Mouse (Mus musculus) heart, embryonic 16.5 days (tissue): Measurements from ENCODE around the gene Pax8. TPM values are rescaled to one million over a fixed set of nuclear protein-coding genes. Genes with fewer than 3 reads are reported as not detected.

ENCODE experiments used
- ATAC-seq: fragments of 200-750 bp; cut with Nextera tagmentation; replicated peaks from 2 replicates; pipeline ENCODE4 v1.8.0; 2017; ENCODE audit warnings: moderate number of reproducible peaks; ENCODE audit not compliant: insufficient read depth, low FRiP score; ENCODE audit errors: extremely low read depth
- H3K27ac ChIP-seq: fragments of 300-500 bp; sonication (generic); 2 replicates; pipeline ENCODE4 v1.5.1; 2014; ENCODE audit warnings: mild to moderate bottlenecking, low read length, control low read depth, moderate library complexity
- H3K27me3 ChIP-seq: fragments of 300-500 bp; sonication (generic); 2 replicates; pipeline ENCODE4 v1.6.1; 2014; ENCODE audit warnings: low read length, mixed read lengths; ENCODE audit not compliant: control insufficient read depth, insufficient read depth
- H3K36me3 ChIP-seq: fragments of 300-500 bp; sonication (generic); 2 replicates; pipeline ENCODE4 v1.6.1; 2014; ENCODE audit not compliant: control insufficient read depth, insufficient read depth
- H3K4me1 ChIP-seq: fragments of 300-500 bp; sonication (generic); 2 replicates; pipeline ENCODE4 v1.6.1; 2014; ENCODE audit warnings: low read length, mixed read lengths; ENCODE audit not compliant: control insufficient read depth, insufficient read depth
- H3K4me2 ChIP-seq: fragments of 300-500 bp; sonication (generic); 2 replicates; pipeline ENCODE4 v1.6.1; 2014; ENCODE audit warnings: low read depth, mild to moderate bottlenecking, control low read depth, low read length
- H3K4me3 ChIP-seq: fragments of 300-500 bp; sonication (generic); 2 replicates; pipeline ENCODE4 v1.5.1; 2014; ENCODE audit warnings: mild to moderate bottlenecking, control low read depth, low read length
- H3K9ac ChIP-seq: fragments of 300-500 bp; sonication (generic); 2 replicates; pipeline ENCODE4 v1.6.1; 2014; ENCODE audit warnings: low read length, control low read depth
- H3K9me3 ChIP-seq: fragments of 300-500 bp; sonication (generic); replicated peaks from 2 replicates; pipeline ENCODE4 v1.6.1; 2016; ENCODE audit warnings: low read length; ENCODE audit not compliant: control insufficient read depth
- WGBS: fragments of 180-500 bp; shearing (Covaris S2); extraction: QIAGEN DNeasy Blood & Tissue Kit; methylation state at CpG from one replicate; pipeline ENCODE4 v1.1.7; 2014; 5-methylcytosine and 5-hydroxymethylcytosine counted together
- polyA plus RNA-seq: library from polyadenylated mRNA; unstranded; fragments of >200 nt; fragmentation: Nextera tagmentation; extraction: Ambion mirVana; gene quantifications from 2 replicates; pipeline ENCODE4 v1.2.1, GENCODE M21; 2015

Gene Pax8
- polyA plus RNA-seq, 1 experiment from 2014 or later: not detected

DNA sequence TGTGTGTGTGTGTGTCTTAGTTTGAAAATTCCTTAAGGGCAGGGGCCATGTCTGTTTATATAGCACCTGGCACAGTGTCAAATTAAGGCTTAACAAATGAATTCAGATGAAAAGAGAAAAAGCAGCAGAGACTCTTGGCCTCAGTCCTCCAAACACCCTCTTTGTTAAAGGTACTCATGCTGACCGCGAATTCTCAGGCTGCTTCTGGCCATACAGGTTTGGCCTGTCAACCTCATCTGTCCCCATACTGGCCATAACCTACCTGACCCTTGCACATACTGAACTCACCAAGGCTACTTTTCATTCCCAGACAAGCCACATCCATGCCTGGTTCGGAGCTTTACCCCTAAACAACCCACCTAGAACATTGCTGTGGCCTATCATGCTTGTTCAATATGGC lies 62.2 kb downstream of the Pax8 start:
- Histone ChIP-seq H3K9ac (no peak overlapping the region), H3K36me3 (no peaks in the 10 kb centered on the region), H3K4me2 (no peak overlapping the region), H3K4me3 (no peak overlapping the region), H3K27me3 (no peaks in the 10 kb centered on the region), H3K27ac (no peak overlapping the region), H3K4me1 (peaks cover 4% of the 10 kb centered on the region; the same call in 1 of the 2 replicates), H3K9me3 (no peaks in the 10 kb centered on the region)
- no peak for ATAC-seq
- 82% methylated on average over 3 of the region's 3 CpGs for WGBS

DNA sequence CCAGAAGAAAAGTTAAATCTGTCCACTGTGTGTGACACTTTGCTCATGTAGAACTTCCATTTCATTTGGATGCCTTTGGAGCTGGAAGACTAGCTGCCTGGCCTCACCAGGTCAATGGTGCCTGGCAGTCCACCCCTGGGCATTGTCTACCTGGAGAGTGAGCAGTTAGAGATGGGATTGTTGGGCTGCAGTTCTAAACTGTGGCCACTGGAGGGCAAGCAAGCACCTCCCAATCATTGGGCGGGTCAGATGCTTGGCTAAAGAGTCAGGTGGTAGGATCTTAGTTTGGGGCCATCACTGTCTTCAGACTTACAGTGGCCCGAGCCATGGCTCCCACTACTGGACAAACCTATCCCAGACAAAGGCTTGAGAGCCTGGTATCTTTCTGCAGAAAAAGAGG lies 66.2 kb downstream of the Pax8 start:
- WGBS: 9% methylated on average over 2 of the region's 2 CpGs
- 0 out of 2 replicates have a peak, but pooled peaks have one; percentile 10 for ATAC-seq
- Histone ChIP-seq H3K9ac (no peak overlapping the region), H3K4me3 (no peak overlapping the region), H3K4me1 (no peaks in the 10 kb centered on the region), H3K9me3 (no peaks in the 10 kb centered on the region), H3K27me3 (peaks cover 5% of the 10 kb centered on the region; the same call in 1 of the 2 replicates), H3K4me2 (no peak overlapping the region), H3K36me3 (no peaks in the 10 kb centered on the region), H3K27ac (no peak overlapping the region)

DNA sequence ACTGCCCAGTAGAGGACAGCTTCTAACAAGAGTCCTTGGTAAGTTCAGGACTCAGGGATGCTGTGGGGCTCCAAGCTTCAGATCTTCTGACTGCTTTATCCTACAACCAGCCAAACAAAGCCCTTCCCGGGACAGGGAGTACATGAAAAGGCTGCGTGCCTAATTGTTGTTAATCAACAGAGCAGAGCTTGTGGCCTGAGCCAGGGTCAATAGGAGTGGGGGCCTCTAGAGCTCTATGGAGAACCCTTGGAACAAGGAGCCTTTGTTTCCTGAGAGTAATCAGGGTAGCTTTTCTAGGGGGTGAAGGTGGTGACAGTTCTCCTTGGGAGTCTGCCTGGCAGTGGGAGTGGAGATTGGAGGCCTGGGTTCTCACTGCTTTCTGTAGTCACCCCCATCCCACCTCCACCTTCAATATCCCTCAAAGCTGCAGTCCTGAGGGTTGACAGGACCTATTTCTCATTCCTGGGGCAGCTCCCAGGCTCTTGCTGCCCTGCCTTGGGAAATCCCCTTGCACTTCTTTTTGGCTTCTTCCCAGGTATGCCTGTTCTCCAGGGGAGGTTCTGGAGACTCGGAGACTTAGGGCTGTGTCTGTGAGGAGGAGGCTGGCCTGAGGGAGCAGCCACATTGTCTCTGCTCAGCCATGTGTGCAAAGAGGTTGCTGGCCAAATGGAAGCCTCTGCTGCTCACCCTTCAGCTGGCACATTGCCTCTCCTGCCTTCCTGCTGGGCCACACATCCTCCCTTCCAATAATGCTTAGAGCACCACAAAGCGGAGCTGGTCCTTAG lies 67.5 kb downstream of the Pax8 start:
- H3K36me3 ChIP-seq: no peaks in the 10 kb centered on the region
- H3K9ac ChIP-seq: no peak overlapping the region
- no peak overlapping the region for H3K4me2 ChIP-seq
- H3K4me3 ChIP-seq: no peak overlapping the region
- H3K27ac ChIP-seq: no peak overlapping the region
- peaks cover 5% of the 10 kb centered on the region; the same call in 1 of the 2 replicates for H3K27me3 ChIP-seq
- 47% methylated on average over 4 of the region's 4 CpGs for WGBS
- H3K4me1 ChIP-seq: no peaks in the 10 kb centered on the region
- ATAC-seq: no peak
- H3K9me3 ChIP-seq: no peaks in the 10 kb centered on the region

DNA sequence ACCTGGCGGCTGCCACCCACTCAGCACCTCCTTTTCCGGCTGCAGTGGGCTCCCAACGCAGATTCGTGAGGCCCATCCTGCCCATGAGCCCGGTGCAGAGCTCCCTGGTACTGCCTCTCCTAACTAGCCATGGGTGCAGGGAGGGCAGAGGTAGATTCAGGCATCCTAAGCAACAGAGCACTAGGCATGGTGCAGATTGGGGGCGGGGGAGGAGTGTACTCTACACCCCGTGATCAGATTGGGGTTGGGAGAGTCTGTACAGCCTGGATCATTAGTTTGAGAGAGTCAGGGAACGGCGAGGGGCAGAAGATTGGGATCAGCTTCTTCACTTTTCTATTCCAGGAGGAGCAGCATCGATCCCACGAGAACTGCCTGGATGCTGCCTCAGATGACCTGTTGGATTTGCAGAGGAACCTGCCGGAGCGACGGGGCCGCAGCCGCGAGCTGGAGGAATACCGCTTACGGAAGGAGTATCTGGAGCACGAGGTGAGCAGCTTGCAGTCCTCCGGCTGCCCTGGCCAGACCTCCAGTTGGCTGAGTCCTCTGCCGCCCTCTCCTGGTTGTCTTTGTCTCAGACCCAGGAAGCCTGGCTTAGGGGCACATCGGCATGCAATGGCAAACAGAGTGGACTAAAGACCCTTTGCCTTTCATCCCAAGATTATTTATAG lies 69.9 kb downstream of the Pax8 start:
- Histone ChIP-seq H3K4me1 (peaks cover 4% of the 10 kb centered on the region; the same call in 1 of the 2 replicates), H3K4me3 (peak overlapping the region; percentile 36), H3K27me3 (peaks cover 5% of the 10 kb centered on the region; the same call in 1 of the 2 replicates), H3K36me3 (no peaks in the 10 kb centered on the region), H3K9me3 (no peaks in the 10 kb centered on the region), H3K9ac (peak overlapping the region; percentile 70), H3K4me2 (peak overlapping the region; percentile 63), H3K27ac (no peak overlapping the region)
- peak; percentile 66 for ATAC-seq
- 21% methylated on average over 23 of the region's 23 CpGs for WGBS

DNA sequence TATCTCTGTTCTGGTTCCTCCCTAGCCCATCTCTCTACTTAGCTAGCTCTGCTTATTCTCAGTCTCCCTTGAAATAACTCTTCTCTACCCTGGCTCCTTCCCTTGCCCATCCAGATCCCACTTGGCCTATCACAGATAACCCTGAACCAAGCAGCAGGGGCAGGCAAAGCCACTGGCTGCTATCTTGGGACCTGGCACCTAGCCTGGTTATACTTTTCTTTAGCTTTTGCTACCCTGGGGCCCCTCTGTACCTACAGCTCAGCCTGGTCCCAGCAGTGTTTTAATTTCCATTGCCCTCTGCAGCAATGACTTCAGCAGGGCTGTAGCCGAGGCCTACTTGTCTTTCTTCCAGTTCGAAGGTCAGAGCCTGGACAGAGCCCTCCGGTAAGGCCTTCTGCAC lies 74.7 kb downstream of the Pax8 start:
- Histone ChIP-seq H3K27me3 (0 out of 2 replicates have a peak, but pooled peaks cover 2% of the 10 kb centered on the region), H3K9me3 (0 out of 2 replicates have a peak, but pooled peaks cover 2% of the 10 kb centered on the region), H3K4me2 (peak overlapping the region; percentile 33; the same call in 1 of the 2 replicates), H3K27ac (peak overlapping the region; percentile 54), H3K9ac (no peak overlapping the region), H3K36me3 (no peaks in the 10 kb centered on the region), H3K4me1 (peaks cover 6% of the 10 kb centered on the region; the same call in 1 of the 2 replicates), H3K4me3 (no peak overlapping the region)
- ATAC-seq: peak; percentile 71
- WGBS: 65% methylated on average over 3 of the region's 3 CpGs

DNA sequence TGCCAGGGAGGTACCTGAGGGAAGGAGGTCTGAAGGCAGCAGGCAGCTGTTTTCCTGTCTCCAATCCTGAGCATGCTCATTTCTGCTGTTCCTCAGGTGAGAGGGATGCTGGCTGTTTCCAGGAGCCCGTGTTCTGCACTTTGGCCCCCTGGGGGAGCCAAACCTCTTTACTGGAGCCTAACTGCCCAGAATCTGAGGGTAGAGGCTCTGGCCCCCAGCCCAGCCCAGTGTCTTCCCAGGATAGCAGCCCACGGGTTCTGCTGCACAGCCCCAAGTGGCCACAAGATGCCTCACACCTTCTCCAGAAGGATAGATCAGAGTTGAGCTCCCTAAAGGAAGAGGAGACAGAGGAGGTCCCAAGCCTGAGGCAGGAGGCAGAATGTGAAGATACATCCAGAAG lies 78.3 kb downstream of the Pax8 start:
- no peaks in the 10 kb centered on the region for H3K27me3 ChIP-seq
- no peak overlapping the region for H3K4me2 ChIP-seq
- 9% methylated on average over 2 of the region's 2 CpGs for WGBS
- no peak overlapping the region for H3K9ac ChIP-seq
- no peaks in the 10 kb centered on the region for H3K36me3 ChIP-seq
- H3K27ac ChIP-seq: no peak overlapping the region
- no peak for ATAC-seq
- peaks cover 6% of the 10 kb centered on the region; the same call in 1 of the 2 replicates for H3K4me1 ChIP-seq
- H3K4me3 ChIP-seq: no peak overlapping the region
- H3K9me3 ChIP-seq: 0 out of 2 replicates have a peak, but pooled peaks cover 2% of the 10 kb centered on the region

DNA sequence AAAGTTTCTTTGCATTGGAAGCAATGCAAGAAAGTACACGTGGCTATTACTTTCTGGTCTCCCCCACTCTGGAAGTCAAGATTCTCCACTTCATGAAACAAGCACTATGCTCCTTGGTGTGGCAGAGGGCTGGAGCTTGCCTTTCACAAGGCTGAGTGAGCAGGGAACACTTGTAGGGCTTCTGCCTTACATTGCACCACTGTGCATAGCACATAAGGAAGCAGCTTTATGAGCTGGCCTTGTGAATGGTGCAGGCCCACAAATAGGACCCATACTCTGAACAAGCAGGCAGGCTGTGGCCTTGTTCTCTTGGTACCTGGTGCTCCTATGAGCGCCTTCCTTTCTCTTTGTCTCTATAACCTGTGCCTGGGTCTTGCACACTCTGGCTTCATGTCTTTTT lies 82.1 kb downstream of the Pax8 start:
- Histone ChIP-seq H3K4me2 (no peak overlapping the region), H3K27ac (no peak overlapping the region), H3K4me1 (no peaks in the 10 kb centered on the region), H3K27me3 (no peaks in the 10 kb centered on the region), H3K9ac (no peak overlapping the region), H3K4me3 (no peak overlapping the region), H3K36me3 (no peaks in the 10 kb centered on the region), H3K9me3 (no peaks in the 10 kb centered on the region)
- ATAC-seq: no peak
- 76% methylated on average over 2 of the region's 2 CpGs for WGBS

DNA sequence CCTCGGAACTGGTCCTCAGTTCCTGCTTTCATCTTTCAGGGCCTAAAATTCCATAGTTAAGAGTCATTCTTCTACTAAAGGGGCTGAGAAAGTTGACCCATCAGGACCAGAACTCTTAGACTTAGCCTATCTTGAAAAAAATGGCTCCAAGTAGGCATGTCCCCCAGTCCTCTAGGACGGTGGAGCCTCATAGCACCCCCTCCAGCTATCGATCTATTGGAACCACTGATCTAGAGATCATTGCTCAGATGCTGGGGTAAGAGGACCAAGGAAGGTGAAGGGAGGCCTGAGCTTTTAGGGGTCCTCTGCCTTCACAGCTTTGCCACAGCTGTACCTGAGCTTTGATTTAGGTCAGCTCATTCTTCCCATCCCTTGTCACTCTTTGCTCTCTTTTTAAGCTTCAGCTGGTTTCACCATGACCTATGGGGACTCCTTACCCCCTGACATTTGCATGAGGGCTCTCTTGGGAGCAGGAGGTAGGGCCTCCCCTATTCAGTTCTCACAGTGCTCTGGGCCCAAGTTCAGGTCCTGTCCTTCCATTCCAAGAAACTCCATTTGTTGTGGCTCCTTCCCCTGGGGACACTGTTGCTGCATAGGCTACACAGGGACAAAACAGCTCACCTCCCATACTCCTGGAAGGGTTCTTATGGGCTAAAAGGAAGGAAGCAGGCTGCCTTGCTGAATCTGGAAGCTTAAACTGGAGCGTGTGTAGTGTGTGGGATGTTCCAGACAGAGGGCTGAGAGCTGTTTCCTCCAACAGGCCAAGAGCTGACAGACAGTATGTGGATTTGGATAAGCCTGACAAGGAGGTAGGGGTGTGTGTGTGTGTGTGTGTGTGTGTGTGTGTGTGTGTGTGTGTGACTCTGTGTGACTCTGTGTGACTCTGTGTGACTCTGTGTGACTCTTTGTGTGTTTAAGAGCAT lies 87.8 kb downstream of the Pax8 start:
- Histone ChIP-seq H3K4me1 (no peaks in the 10 kb centered on the region), H3K4me3 (peak overlapping the region; percentile 38), H3K9me3 (no peaks in the 10 kb centered on the region), H3K4me2 (peak overlapping the region; percentile 39), H3K36me3 (no peaks in the 10 kb centered on the region), H3K9ac (no peak overlapping the region), H3K27ac (no peak overlapping the region), H3K27me3 (no peaks in the 10 kb centered on the region)
- WGBS: 76% methylated on average over 4 of the region's 4 CpGs
- ATAC-seq: no peak
